Mouse (Mus musculus): ENCODE data around the gene Cnmd. TPM values are rescaled to one million over a fixed set of nuclear protein-coding genes. Genes with fewer than 3 reads are reported as not detected.
A peak's percentile ranks its signal among the peaks of the same experiment; 100 is the strongest.

Gene Cnmd
- total and polyA plus RNA-seq, 3 experiments, result not detected

- dilution Hi-C loops (cut with MboI; ENCODE audit: extremely low pct_ligation_motif_present, extremely low pct_unique_long_range_greater_than_20kb, low sequenced_read_pairs) (no loop called here), in situ Hi-C loops (cut with MboI; ENCODE audit: low pct_ligation_motif_present, low pct_unique_long_range_greater_than_20kb, low sequenced_read_pairs) (no loop called here)
- no peaks in the 10 kb centered on the region for H3K79me2 ChIP-seq (replicated peaks; ENCODE audit: control insufficient read depth, extremely low read depth, insufficient read depth, poor library complexity, severe bottlenecking)
- H3K4me1 ChIP-seq (ENCODE audit: control insufficient read depth in 1 of 2, insufficient read depth in 2 of 2), result peaks cover 4 to 6% of the 10 kb centered on the region in 2 experiments; a peak in 2 of 4 replicates
- no peaks in the 10 kb centered on the region for H3K27me3 ChIP-seq (replicated peaks)
- peak; percentile 42 for DNase-seq (ENCODE audit: extremely low read depth)
- no peak for TF ChIP-seq MYC (IDR thresholded peaks at IDR 0.05; ENCODE audit: low read depth, low read length)
- peak; percentile 84 for TF ChIP-seq USF1 (IDR thresholded peaks at IDR 0.05; ENCODE audit: low read depth, low read length)
- TF ChIP-seq CTCF (conservative IDR thresholded peaks at IDR 0.05 in 1 of 2, IDR thresholded peaks at IDR 0.05 in 1 of 2; ENCODE audit: low read depth in 2 of 2, low read length in 2 of 2), result peak; percentile 46 to 88; a peak in 3 of 4 replicates
- TF ChIP-seq POLR2A (IDR thresholded peaks at IDR 0.05; ENCODE audit: low read depth, low read length), result no peak
- peak; percentile 88 for TF ChIP-seq RAD21 (IDR thresholded peaks at IDR 0.05; ENCODE audit: low read depth, low read length)
- no peak for TF ChIP-seq CHD2 (IDR thresholded peaks at IDR 0.05; ENCODE audit: low read length)
- TF ChIP-seq SMC3 (IDR thresholded peaks at IDR 0.05; ENCODE audit: low read depth, low read length), result peak; percentile 79
- peak; percentile 23; the same call in 1 of the 2 replicates for TF ChIP-seq MEF2A (IDR thresholded peaks at IDR 0.05; ENCODE audit: borderline replicate concordance, low read depth, low read length)
- TF ChIP-seq MAX (IDR thresholded peaks at IDR 0.05; ENCODE audit: low read length), result peak; percentile 61; the same call in 1 of the 2 replicates
- peak; percentile 79 for TF ChIP-seq USF2 (conservative IDR thresholded peaks at IDR 0.05; ENCODE audit: low read depth, low read length)
- TF ChIP-seq IRF4 (IDR thresholded peaks at IDR 0.05; ENCODE audit: low read depth, low read length), result no peak
- peak; percentile 30; the same call in 1 of the 2 replicates for TF ChIP-seq ZC3H11A (IDR thresholded peaks at IDR 0.05; ENCODE audit: low read depth, low read length)
- no peak for TF ChIP-seq ZNF384 (IDR thresholded peaks at IDR 0.05; ENCODE audit: low read depth, low read length)
- 0 out of 2 replicates have a peak, but pooled peaks have one; percentile 33 for TF ChIP-seq UBTF (IDR thresholded peaks at IDR 0.05; ENCODE audit: low read depth, low read length)
- peak; percentile 24; the same call in 1 of the 2 replicates for TF ChIP-seq NRF1 (IDR thresholded peaks at IDR 0.05; ENCODE audit: low read depth, low read length)
- peak; percentile 90 for TF ChIP-seq BHLHE40 (IDR thresholded peaks at IDR 0.05; ENCODE audit: low read depth, low read length)
- H3K9ac ChIP-seq (ENCODE audit: insufficient read depth, low read depth), result peak overlapping the region; percentile 15; the same call in 1 of the 2 replicates
- H3K27ac ChIP-seq (ENCODE audit: insufficient read depth, low read depth), result no peak overlapping the region
- H3K36me3 ChIP-seq (replicated peaks in 1 of 2; ENCODE audit: control insufficient read depth in 1 of 2, insufficient read depth in 1 of 2, low read length in 1 of 2), result no peaks in the 10 kb centered on the region
- no peaks in the 10 kb centered on the region for H3K9me3 ChIP-seq (replicated peaks; ENCODE audit: low read length)
- H3K4me3 ChIP-seq (replicated peaks in 1 of 3; ENCODE audit: low read depth in 2 of 3, low read length in 2 of 3, poor library complexity in 1 of 3), result peak overlapping the region in 2 of 3 experiments; percentile 46 to 53
- H3K4me2 ChIP-seq (ENCODE audit: insufficient read depth, low read depth, poor library complexity, severe bottlenecking), result peak overlapping the region; percentile 80
These were observed 709 bp downstream of the Cnmd start for GRCm38 (mm10) chr14:79661005-79661917.

- dilution Hi-C loops (cut with MboI; ENCODE audit: extremely low pct_ligation_motif_present, extremely low pct_unique_long_range_greater_than_20kb, low sequenced_read_pairs) (no loop called here), in situ Hi-C loops (cut with MboI; ENCODE audit: low pct_ligation_motif_present, low pct_unique_long_range_greater_than_20kb, low sequenced_read_pairs) (no loop called here)
- no peak for DNase-seq (ENCODE audit: extremely low read depth)
- TF ChIP-seq UBTF (IDR thresholded peaks at IDR 0.05; ENCODE audit: low read depth, low read length) (no peak), ZC3H11A (IDR thresholded peaks at IDR 0.05; ENCODE audit: low read depth, low read length) (no peak), ZKSCAN1 (IDR thresholded peaks at IDR 0.05; ENCODE audit: borderline replicate concordance, low read depth, low read length) (no peak), POLR2AphosphoS2 (IDR thresholded peaks at IDR 0.05; ENCODE audit: low read depth, low read length) (no peak), CHD1 (IDR thresholded peaks at IDR 0.05; ENCODE audit: low read depth, low read length) (no peak), GABPA (IDR thresholded peaks at IDR 0.05; ENCODE audit: insufficient replicate concordance, low read depth, low read length) (no peak), E2F4 (IDR thresholded peaks at IDR 0.05; ENCODE audit: insufficient replicate concordance, low read depth, low read length) (no peak), JUND (conservative IDR thresholded peaks at IDR 0.05; ENCODE audit: low read depth, low read length) (no peak), ETS1 (conservative IDR thresholded peaks at IDR 0.05; ENCODE audit: low read depth, low read length) (no peak), MAFK (IDR thresholded peaks at IDR 0.05; ENCODE audit: insufficient replicate concordance, low read length) (no peak), MEF2A (IDR thresholded peaks at IDR 0.05; ENCODE audit: borderline replicate concordance, low read depth, low read length) (no peak), EP300 (IDR thresholded peaks at IDR 0.05; ENCODE audit: low read length) (no peak), ZMIZ1 (IDR thresholded peaks at IDR 0.05; ENCODE audit: low read depth, low read length) (no peak), ELF1 (IDR thresholded peaks at IDR 0.05; ENCODE audit: low read depth, low read length) (no peak), MAX (IDR thresholded peaks at IDR 0.05; ENCODE audit: low read length) (no peak), BHLHE40 (IDR thresholded peaks at IDR 0.05; ENCODE audit: low read depth, low read length) (no peak), KAT2A (IDR thresholded peaks at IDR 0.05; ENCODE audit: insufficient replicate concordance, low read length) (no peak), RAD21 (IDR thresholded peaks at IDR 0.05; ENCODE audit: low read depth, low read length) (no peak), TBP (conservative IDR thresholded peaks at IDR 0.05; ENCODE audit: low read depth, low read length) (no peak)
- Histone ChIP-seq H3K27ac (ENCODE audit: insufficient read depth, low read depth) (no peak overlapping the region), H3K9me3 (replicated peaks; ENCODE audit: low read length) (no peaks in the 10 kb centered on the region), H3K4me1 (ENCODE audit: control insufficient read depth in 1 of 2, insufficient read depth in 2 of 2) (peaks cover 4 to 6% of the 10 kb centered on the region in 2 experiments; a peak in 2 of 4 replicates), H3K9ac (ENCODE audit: insufficient read depth, low read depth) (no peak overlapping the region), H3K4me2 (ENCODE audit: insufficient read depth, low read depth, poor library complexity, severe bottlenecking) (peak overlapping the region; percentile 65), H3K79me2 (replicated peaks; ENCODE audit: control insufficient read depth, extremely low read depth, insufficient read depth, poor library complexity, severe bottlenecking) (no peaks in the 10 kb centered on the region), H3K36me3 (replicated peaks in 1 of 2; ENCODE audit: control insufficient read depth in 1 of 2, insufficient read depth in 1 of 2, low read length in 1 of 2) (no peaks in the 10 kb centered on the region), H3K4me3 (replicated peaks in 1 of 3; ENCODE audit: low read depth in 2 of 3, low read length in 2 of 3, poor library complexity in 1 of 3) (no peak overlapping the region), H3K27me3 (replicated peaks) (no peaks in the 10 kb centered on the region)
These were observed 1.5 kb downstream of the Cnmd start for GRCm38 (mm10) chr14:79660467-79660866.
